Mouse (Mus musculus) effector memory CD4-positive, alpha-beta T cell, adult 5 months (primary cell): ENCODE data around the gene Adam4. TPM values are rescaled to one million over a fixed set of nuclear protein-coding genes. Genes with fewer than 3 reads are reported as not detected.

ENCODE experiments used
- polyA plus RNA-seq: library from polyadenylated mRNA; unstranded; fragments of 100-300 nt; shearing (Covaris generic); gene quantifications from one replicate; pipeline ENCODE4 v1.2.1, GENCODE M21; 2017

Adam4 gene
- polyA plus RNA-seq: not detected

GRCm38 (mm10) chr12:81421846-81422245 is at the start of gene Adam4:
TSS of gene Adam4 (minus strand) at chr12:81421946.

GRCm38 (mm10) chr12:81379364-81379763 is 42.4 kb downstream of the Adam4 start, which contains the start of gene Gm4787:
TSS of gene Gm4787 (minus strand) at chr12:81379464.

Other genes starting within 250 kb of the Adam4 start
- gene Slc8a3, start 88.8 kb downstream of the Adam4 start, polyA plus RNA-seq: not detected
- not detected for gene Gm4787, start 42.5 kb downstream of the Adam4 start, polyA plus RNA-seq
- gene Cox16, start 63.2 kb upstream of the Adam4 start, polyA plus RNA-seq: 198 TPM
- 12.1 TPM for gene Gm20498, start 111.0 kb upstream of the Adam4 start, polyA plus RNA-seq
- 35.4 TPM for gene Synj2bp, start 111.0 kb upstream of the Adam4 start, polyA plus RNA-seq
- 0.25 TPM for gene Adam21, start 146.5 kb upstream of the Adam4 start, polyA plus RNA-seq
- gene Med6, start 173.1 kb upstream of the Adam4 start, polyA plus RNA-seq: 24.8 TPM
- gene Ttc9, start 209.3 kb upstream of the Adam4 start, polyA plus RNA-seq: not detected